Mouse (Mus musculus) adrenal gland, postnatal 14 days (tissue): ENCODE results near the gene Rp2. TPM values are rescaled to one million over a fixed set of nuclear protein-coding genes. Genes with fewer than 3 reads are reported as not detected.
"Not testable (repeated sequence)": the region's sequence is repeated elsewhere in the genome, so short reads cannot be mapped to it uniquely, and the experiment has no call there.

ENCODE experiments used
- DNase-seq: peaks from one replicate; pipeline ENCODE4 v3.0.0; 2021; ENCODE audit warnings: mixed read lengths
- long read RNA-seq, 2 experiments: library from polyadenylated mRNA; stranded (forward); transcript quantifications; one replicate each; pipeline ENCODE4 v2.0.0; 2021
- total RNA-seq: library from RNA; stranded (reverse); gene quantifications from 2 replicates; pipeline ENCODE4 v1.2.3, GENCODE M21; 2021

The Rp2 gene
- total RNA-seq, result 16.1 and 16.7 TPM in 2 replicates
- long read RNA-seq, experiment 1, full-length matches to known transcripts, result 9 of 11 reads
- long read RNA-seq, experiment 1, partial matches to known transcripts, result 1 of 11 reads
- long read RNA-seq, experiment 1, other reads (novel, unspliced or antisense), result 1 of 11 reads
- long read RNA-seq, experiment 2, full-length matches to known transcripts, result 11 of 12 reads
- long read RNA-seq, experiment 2, partial matches to known transcripts, result 1 of 12 reads
- long read RNA-seq, experiment 2, other reads (novel, unspliced or antisense), result 0 of 12 reads

DNA sequence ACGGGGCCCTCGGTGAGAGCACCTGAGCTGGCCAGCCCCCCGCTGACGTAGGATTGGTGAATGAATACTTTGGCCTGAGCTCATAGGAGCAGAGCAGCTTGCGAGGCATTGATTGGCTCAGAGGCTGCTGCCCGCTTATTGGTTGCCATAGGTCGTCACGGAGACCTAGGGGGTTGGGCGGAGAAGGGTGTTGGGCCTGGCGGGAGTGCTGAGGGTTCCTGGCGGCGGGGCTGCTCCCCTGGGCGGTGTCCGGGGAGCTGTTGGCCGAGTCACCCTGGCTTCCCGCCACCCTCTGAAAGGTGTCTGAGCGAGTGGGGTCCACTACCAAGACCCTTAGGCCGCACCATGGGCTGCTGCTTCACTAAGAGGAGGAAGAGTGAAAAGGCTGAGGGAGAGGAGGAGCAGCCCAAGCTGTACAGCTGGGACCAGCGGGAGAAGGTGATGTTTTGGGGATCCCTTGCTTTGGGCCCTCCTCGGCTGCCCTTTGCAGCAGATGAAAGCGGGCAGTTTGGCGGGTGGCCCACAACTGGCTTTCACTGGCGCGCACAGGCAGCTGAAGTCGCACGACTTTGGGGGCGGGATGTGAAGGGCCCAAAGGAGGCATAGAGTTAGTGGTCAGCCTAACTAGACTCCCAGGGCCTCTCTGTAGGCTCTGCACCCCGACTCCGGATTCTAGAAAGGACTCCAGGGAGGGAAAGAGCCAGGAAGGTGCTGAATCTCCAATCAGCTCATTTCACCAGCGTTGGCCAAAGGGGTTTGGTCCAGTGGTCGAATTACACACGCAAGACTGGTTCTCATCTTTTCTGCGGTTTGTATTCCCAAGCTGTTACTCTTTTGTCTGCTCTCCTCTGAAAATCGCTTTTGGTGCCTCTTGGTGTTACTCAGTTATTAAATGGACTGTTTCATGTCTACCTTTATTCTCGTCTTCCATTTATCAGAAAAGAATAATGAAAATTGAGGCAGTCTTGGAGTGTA is at the start of gene Rp2:
TSS of gene Rp2 (plus strand) at position 91 of the 975 bp plus-strand sequence.
- peak; percentile 89 for DNase-seq

DNA sequence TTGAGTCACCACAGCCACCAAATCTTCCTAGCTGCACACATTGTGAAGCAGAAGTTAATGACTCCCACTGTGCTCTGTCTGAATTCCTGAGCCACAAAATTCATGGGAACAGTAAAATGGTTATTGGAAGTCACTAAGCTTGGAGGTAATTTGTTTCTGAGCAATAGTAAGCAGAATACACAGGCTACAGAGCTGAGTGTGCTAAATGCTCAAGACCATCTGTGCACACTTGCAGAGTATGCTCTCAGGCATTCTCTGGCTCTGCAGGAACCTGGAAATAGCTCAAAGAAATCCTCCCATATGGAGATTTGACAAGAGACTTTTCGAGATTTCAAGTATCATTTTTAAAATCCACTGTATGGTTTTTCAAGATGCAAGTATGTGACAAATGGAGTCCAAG is 31.5 kb upstream of the Rp2 start:
- no peak for DNase-seq

DNA sequence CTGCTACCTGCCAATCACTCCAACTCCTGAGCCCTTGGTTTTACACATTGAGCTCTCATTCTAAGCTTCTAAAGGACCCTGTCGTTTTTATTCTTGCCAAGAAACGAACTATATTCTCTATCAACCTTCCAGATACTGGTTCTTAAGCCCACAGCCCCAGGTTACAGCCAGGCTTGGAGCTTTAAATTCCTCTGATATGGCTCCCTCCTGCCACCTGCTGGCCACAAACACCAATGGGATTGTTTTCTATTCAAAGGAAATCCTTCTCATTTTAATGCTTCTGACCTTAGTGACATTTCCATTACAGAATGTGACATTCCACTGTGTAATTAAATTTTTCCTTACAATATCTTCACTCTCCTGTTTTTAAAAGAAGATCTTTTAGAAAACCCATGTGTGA is 28.6 kb upstream of the Rp2 start:
- DNase-seq, result peak; percentile 55

DNA sequence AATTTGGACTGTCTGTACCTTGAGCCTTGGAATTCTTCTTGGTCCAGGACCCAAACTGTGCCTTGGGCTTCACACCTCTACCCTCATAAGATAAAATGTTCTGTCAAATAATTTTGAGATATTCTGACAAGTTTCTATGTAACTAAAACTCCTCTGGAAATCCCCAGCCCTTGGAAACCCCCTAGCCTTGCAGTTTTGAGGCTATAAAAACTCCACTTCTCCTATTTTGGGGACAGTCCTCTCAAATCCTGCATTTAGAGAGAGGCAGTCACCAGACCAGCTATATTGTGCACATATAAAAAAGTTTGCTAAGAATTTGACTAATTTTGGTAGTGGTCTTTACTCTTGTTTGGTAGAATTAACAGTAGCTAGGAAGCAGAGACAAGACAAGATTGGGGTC is 19.3 kb upstream of the Rp2 start:
- DNase-seq, result no peak

DNA sequence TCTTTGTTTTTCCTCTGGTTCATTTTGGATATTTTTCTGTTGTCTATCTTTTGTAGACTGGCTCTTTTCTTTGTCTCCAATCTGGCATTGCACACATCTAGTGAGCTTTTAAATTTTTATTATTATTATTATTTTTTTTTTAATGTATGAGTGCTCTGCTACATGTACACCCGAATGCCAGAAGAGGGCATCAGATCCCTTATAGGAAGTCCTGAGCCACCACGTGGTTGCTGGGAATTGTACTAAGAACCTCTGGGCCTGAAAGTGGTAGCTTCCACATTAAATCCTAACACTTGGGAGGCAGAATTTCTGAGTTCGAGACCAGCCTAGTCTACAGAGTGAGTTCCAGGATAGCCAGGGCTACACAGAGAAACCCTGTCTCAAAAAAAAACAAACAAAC is 17.9 kb upstream of the Rp2 start:
- DNase-seq, result no peak

DNA sequence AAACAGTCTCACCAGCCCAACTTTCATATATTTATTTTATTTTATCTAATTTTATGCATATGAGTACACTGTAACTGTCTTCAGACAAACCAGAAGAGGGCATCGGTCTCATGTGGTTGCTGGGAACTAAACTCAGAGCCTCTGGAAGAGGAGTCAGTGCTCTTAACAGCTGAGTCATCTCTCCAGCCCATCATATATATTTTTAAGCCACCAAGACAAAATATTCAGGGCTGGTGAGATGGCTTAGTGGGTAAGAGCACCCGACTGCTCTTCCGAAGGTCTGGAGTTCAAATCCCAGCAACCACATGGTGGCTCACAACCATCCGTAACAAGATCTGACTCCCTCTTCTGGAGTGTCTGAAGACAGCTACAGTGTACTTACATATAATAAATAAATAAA is 14.0 kb upstream of the Rp2 start:
- DNase-seq, result not testable (repeated sequence)

DNA sequence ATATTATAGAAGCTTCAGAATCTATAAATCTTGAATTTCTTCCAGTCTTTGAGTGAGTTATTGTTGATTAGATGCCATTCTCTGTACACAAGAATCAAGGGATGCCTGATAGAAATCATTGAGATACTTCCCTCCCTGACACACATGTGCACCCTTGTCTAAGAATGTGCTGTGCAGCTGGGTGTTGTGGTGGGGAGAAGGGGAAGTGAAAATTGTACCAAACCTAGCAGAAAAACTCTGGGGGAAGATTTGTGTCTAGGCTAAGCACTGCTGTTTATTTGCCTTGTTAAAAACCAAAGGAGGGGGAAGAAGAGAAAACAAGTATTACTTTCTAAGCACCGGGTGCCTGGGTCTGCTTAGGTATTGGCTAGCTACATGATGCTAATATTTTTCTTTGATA is 9.0 kb upstream of the Rp2 start:
- DNase-seq, result no peak

DNA sequence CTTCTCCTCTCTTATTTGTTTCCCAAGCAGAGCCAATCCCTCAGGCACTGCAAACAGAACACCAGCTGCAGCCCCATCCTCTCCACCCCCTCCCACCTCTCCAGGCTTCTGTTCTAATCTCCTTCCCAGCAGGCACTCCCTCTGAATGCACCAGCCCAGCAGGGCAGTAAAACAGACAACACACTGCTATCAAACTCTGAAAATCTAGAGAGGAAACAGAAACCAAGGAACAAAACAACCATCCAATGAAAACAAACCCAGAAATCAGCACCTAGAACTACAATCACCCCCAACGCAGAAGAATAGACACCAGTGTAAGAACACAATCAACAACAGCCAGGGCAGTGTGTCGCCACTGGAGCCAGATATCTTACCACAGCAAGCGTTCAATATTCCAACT is 8.0 kb upstream of the Rp2 start:
- no peak for DNase-seq

DNA sequence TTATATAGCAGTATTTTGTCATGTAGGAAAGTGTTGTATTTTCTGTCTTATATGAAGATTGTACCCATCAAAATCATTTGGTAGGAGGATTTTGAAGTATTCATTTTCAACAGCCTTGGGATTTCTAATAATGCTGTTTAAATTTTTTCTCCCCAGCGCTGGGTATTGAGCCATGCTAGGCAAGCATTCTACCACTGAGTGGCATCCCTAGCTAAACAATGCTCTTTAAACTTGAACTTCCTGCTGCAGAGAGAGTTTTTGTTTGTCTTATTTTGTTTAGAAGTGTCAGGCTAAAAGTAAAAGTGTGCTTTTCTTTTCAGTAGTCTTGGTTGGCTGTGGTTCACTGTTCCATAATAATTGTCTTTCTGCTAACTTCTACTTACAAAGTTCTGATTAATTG is 1.8 kb downstream of the Rp2 start:
- no peak for DNase-seq

DNA sequence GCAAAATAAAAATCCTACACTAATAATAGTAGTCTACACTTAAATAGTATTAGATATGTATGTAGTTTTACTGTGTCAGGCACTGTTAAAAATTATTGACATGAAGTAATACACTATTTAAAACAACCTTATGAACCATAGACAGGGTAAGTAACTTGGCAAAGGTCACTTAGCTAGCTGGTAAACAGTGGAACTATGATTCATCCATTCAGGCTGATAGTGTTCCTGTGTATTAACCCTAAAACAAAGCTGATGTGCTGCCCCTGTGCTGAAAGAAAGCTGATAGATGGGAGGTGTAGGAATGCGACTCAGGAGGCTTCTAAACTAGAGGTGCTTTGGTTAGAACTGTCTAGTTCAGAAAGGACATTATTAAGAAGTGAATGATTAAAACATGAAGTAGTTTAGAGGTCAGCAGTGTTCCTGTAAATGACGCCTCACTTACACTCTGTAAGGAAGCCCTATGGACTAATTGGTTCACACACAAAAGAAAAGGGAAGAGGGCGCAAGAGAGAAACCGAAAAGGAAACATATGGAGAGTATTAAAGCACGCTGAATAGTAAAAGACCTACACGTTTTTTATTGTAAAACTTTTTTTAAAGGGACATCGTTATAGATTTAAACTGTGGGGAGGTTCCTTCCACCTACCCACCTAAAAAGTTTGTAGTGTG is 15.2 kb downstream of the Rp2 start:
- DNase-seq, result no peak

DNA sequence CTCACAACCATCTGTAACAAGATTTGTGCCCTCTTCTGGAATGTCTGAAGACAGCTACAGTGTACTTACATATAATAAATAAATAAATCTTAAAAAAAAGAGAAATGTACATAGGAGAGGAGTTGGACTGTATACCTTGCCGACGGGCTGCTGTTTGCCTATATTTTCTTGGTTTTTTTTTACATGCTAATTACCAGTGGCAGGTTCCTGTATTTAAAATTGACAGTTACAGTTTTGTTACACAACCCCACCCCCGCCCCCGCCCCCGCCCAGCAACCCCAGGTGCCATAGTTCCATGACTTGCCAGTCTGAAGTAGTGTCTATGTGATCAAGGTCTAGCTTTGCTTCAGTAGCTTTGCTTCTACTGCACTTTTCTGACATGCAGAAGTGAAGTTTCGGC is 18.0 kb downstream of the Rp2 start:
- no peak for DNase-seq

DNA sequence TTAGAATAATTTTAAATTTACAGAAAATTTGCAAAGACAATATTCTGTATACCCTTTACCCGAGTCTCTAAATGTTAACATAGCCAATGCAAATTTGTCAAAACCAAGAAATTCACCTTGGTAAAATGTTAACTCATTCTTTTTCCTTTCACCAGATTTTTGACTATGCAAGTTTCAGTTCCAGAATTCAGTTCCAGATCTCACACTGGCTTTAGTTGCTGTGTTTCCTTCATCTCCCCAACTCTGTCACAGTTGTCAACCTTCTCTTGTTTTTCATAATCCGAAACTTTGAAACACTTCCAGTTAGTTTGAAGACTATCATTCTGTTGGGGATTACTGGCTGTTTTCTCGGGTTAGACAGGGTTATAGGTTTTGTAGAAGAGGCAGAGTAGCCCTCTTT is 22.7 kb downstream of the Rp2 start:
- no peak for DNase-seq

DNA sequence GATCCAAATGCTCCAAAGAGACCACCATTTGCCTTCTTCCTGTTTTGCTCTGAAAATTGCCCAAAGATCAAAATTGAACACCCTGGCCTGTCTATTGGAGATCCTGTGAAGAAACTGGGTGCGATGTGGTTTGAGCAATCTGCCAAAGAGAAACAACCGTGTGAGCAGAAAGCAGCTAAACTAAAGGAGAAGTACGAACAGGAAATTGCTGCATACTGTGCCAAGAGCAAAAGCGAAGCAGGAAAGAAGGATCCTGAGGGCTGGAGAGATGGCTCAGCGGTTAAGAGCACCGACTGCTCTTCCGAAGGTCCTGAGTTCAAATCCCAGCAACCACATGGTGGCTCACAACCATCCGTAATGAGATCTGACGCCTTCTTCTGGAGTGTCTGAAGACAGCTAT is 27.7 kb downstream of the Rp2 start:
- DNase-seq, result not testable (repeated sequence)

DNA sequence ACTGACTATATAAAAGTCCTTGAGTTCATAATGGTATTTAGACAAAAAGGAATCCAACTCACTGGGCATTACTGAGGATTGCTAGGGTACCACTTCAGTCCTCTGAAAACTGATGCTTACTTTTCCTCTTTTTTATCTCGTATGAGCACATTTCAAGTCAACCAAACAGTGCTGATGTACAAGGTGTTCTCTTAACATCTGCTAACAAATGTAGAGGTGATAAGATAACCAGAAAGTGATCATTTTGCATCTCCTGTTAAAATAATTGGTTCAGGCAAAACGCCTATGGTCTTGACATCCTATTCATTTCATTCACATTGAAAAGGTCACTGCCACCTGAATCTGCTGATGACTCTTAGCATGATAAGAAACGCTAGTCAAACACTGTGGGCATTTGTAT is 28.7 kb downstream of the Rp2 start:
- DNase-seq, result no peak

DNA sequence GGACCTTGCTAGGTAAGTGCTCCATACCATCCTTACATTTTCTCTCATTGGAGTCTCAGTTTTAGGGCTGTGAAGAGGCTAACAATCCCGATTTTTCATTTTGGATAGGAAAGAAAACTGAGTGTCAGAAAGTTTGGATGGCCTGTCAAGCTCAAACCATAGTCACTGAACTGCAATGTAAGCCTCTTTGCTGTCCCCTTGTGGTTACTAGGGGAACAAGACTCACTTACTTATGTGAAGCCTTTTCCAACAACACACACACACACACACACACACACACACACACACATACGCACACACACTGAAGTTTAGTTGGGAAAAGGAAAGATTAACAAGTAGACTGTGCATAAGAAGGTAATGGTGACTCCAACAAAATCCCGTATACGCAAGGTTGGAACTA is 39.8 kb downstream of the Rp2 start:
- DNase-seq, result peak; percentile 4

DNA sequence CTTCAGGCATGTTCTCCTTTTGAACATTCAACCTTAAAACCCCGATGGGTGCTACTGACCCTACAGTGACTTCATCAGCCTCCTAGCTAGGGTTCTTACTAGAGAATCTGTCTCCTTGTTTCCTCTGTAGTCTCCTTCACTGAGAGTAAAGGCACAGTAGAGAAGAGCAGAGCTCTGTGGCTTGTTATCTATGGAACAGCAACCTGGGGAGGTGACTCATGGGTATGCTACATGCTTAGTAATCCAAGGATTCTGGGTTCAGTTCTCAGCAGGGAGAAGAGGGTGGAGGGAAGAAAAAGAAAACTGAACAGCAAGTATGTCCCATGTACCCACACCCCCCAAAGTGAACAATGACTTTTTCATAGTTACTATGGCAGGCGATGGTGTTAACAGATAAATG is 42.6 kb downstream of the Rp2 start:
- DNase-seq, result no peak

DNA sequence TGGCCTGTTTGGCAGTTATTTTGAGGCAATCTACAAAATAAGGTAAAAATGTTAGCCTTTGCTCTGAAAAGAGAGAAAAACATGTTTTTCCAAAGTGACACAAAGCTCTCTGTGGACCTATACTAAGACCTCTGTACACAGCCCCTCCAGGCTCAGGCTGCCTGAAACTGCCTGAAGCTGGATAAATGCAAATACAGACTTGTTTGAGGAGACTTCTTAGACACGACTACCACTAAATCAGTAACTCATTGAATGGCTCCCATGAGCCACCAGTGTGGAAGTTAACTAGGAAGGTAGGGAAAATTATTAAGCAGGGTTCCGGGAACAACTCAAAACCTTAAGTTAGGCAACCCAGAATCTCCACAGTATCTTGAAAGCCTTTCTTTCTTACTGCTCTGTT is 43.4 kb downstream of the Rp2 start:
- no peak for DNase-seq

DNA sequence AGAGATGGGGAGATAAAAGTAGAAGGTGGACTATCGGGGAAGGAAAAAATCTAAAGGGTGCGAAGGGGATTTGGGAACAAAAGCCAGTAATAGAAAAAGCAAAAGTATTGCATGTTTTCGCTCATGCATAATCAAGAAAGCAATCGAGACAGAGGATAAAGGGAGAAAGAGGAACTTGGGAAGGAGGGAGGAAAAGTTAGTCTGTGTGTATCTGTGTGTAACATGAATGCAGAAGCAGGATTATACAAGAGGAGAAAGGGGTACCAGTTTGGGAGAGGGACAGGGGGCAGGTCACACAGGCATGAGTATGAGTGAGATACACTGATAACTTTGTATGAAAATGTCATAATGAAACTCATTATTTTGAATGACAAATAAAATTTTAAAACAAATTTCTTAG is 47.1 kb downstream of the Rp2 start:
- no peak for DNase-seq

DNA sequence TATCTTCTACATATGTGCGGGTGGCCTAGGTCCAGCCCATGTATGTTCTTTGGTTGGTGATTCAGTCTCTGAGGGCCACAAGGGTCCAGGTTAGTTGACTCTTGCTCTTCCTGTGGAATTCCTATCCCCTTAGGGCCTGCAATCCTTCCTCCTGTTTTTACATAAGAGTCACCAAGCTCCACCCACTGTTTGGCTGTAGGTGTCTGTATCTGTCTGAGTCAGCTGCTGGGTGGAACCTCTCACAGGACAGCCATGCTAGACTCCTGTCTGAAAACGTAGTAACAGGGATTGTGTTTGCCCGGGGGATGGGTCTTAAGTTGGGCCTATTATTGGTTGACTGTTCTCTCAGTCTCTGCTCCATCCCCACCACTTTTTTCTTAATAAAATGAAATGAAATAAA is 47.9 kb downstream of the Rp2 start:
- peak; percentile 3 for DNase-seq

DNA sequence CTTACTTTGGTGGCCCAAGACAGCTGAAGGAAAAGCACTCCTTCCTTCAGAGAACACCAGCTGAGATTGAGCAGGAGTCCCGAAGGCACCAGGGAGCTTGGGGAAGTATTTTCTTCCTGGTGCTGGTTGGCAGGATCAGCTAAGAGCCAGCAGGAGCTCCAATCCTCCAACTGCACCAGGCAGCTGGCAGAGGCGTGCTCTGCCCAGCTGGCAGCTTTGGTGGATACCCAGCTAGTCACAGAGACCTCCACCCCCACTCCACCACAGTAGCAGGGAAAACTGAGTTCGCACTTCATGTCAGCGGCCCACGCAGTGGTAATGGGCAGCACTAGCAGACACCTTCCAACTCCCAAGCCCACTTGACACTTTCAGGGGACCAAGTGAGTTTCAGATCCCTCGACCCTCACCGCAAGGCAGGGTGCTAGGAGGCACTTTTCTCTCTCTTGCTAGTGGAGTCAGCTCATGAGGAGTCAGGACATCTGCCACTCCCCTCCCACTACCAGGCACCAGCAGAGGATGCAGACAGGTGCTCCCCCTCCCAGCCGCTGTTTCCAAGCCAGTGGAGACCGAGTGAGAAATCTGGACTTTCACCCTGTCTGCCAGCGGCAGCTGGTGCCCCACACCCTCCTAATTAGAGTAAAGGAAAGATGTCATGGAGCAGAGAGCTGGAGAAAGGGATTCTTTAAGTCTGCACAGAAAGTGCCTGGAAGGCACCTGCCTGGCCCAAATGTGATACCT is 50.8 kb downstream of the Rp2 start:
- DNase-seq, result no peak

DNA sequence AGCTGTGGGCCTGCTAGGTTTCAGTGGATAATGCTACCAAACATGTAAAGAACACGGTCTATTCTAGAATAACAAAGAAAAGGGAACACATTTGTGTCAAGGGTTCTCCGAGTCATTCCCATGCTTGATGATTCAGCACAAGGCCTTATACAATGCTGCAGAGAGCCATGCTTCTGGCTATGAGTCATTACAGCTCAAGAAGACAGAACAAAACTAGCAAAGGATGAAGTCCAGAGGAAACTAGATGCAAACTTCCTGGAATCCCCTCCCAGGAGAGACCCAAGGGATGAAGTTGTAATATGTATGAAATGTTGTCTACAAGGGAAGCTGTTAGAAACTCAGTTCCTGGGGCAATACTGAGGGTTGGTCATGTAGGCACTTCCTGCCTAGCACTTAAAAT is 54.2 kb downstream of the Rp2 start:
- no peak for DNase-seq

DNA sequence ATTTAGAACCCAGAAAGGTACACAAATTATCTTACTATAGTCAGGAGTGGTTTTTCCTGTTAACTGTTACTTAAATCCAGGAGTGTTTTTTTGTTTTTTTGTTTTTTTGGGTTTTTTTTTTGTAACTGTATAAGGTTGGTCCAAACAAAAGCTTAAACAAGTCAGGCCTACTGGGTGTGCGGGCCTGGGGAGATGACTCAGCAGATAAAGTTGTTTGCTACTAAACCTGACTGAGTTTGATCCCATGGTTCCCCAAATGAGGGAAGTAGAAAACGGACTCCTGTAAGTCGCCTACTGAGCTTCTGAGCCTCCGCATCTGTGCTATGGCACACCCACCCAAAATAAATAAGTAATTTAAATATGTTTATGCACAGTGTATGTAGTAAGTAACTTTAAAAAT is 55.3 kb downstream of the Rp2 start:
- DNase-seq, result no peak
